Mouse (Mus musculus) adrenal gland (tissue): Measurements from ENCODE around the gene Ethe1.
"Not testable (repeated sequence)": the region's sequence is repeated elsewhere in the genome, so short reads cannot be mapped to it uniquely, and the experiment has no call there.

Experiments
- intact Hi-C: fragments of 180-260 bp; cut with DNase I; formaldehyde crosslinking; loops from one replicate; pipeline ENCODE4 v1.15.1; 2025

The Ethe1 gene

DNA sequence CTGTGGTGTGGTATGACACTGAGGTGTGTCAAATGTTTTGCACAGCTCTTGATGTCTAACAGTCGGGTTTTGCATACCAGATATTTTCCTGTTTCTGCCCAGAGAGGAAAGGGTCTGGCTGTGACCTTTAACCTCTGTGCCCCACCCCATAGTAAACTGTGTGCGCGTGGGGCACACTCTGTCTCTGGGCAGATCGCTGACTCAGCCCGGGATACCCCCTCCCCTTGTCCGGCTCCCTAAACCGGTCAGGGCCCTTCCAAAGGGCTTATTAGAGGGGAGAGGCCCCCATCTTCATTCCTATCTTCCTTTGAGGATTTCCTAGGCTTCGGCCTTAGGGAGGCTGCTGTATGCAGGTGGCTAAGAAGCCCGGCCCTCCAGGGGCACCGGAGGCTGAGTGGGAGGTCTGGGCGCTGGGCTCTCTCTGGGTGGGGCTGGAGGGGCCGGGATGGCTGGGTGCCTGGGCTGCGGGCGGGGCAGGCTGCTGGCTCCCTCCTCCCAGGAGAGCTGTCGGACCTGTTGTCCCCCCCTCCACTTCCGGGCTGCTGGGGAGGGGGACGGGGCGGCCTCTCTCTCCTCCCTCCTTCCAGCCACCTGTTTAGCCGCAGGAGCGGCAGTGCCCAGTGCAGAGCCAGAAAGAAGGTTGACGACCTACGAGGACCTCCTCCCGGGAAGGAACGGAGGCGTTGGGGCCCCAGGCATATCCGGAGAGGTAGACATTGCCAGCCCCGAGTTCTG, 23.0 kb downstream of the Ethe1 start, which contains the start of gene Phldb3:
Phldb3 (plus strand) TSS at position 620 of the 735 bp plus-strand sequence.
- intact Hi-C loops, result no loop called here

DNA sequence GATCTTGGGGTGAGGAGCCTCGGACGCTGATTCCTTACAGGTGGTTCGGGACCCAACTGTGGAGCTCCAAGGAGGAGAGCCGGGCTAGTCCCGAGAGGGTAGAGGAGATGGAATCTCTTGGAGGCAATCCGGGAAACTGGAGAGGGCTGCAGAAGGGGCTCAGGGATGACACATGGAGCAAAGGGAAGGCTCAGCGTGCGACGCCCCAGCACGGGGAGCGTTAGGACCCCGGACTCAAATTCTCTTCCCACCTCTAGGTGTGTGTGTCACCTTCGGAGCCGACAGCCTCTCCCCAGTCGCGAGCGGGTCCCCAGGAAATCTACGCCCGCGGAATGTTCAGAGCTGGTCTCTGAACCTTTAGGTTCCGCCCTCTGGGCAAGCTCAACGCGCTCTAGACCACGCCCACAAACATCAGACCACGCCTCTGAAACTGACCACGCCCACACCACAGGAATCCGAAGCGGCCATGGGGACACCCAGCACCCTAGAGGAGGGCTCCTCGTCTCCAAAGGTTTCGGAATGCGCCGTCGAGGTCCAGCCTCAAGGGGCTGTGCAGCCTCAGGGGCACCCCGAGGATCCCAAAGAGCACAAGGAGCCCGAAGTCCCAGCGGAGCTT, 23.6 kb downstream of the Ethe1 start:
- intact Hi-C loops, result no loop called here

DNA sequence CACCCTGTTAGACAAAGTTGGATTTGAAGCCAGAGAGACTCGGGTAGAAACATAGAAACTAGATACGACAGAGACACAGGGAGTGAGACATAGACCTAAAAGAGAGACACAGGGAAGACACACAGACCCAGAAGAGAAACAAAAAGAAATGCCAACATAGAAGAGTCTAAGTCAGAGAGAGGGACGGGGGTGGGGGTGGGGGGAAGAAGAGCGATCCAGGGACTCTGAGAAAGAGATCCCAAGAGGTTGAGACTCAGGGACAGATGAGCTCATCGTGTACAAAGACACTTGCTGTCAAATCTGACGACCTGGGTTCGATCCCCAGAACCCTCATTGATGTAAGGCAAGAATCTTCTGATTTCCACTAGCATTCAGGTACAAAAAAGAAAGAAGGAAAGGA, 24.4 kb downstream of the Ethe1 start:
- intact Hi-C loops, result no loop called here

DNA sequence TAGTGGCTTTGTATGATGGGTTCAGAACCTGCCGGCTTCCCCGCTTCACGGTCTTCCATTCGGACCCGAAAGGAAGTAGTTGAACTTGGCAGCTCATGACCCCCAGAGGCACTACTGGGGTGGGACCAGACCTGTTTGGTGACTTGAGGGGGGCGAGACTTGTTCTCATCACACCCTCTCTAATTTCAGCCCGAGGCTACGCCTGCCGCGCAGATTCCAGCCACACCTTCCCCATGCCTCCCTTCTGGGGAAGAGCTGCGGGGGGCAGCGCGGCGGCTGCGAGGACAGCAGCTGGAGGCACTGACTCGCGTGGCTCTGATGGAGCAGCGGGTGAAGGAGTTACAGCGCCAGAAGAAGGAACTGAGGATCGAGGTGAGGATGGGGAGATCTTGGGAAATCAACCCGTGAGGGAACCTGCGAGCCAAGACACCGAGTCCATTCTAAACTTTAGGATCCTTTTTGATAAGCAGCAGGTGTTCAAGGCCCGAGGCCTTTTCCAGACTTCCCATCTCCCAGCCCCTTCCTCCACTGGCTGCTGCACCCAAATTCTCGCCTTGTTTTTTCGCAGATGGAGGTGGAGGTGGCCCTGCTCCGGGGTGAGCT, 25.1 kb downstream of the Ethe1 start:
- intact Hi-C loops, result no loop called here

DNA sequence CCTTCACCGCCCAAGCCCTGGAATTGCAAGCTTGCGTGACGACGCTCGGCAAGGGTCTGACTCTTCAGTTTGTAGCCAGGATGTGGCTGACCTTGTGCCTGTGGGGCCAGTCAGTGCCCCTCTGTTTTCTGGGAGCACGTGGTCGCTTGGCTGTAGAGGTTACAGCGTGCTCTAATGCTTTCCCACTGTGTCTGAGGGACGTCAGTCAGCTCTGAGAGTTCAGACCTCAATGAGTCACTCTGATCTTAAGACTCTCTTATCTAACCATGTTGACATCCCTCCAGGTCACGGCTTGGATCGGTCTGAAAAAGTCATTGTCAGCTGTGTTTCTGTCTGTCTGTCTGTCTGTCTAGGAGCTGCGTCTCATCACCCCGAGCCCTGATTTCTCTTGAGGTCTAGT, 27.5 kb downstream of the Ethe1 start:
- intact Hi-C loops, result no loop called here

DNA sequence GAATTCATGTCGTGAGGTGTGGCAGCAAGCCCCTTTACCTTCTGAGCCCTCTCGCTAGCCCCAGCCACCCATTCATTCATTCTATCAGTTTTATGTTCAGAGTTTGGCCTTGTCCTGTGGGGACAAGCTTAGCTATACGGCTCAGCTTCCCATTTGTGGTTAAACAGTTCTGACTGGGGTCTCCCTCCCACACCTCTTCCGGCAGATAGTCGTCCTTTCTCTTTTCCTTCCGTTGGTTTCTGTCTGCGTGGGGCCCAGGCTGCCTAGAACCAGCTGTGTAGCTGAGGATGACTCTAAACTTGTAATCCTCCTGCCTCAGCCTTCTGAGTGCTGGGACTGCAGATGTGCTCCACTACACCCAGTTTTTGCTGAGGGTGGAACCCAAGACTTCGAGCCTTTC, 30.4 kb downstream of the Ethe1 start:
- intact Hi-C loops, result no loop called here

DNA sequence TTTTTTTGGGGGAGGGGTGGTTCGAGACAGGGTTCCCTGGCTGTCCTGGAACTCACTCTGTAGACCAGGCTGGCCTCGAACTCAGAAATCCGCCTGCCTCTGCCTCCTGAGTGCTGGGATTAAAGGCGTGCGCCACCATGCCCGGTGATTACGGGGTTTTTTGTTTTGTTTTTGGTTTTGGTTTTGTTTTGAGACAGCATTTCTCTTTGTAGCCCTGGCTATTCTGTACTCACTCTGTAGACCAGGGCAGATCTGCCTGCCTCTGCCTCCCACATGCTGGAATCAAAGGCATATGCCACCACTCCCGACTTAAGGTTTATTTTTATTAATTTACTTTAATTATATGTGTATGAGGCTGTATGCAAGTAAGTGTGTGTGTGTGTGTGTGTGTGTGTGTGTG, 31.0 kb downstream of the Ethe1 start:
- intact Hi-C loops, result not testable (repeated sequence)

DNA sequence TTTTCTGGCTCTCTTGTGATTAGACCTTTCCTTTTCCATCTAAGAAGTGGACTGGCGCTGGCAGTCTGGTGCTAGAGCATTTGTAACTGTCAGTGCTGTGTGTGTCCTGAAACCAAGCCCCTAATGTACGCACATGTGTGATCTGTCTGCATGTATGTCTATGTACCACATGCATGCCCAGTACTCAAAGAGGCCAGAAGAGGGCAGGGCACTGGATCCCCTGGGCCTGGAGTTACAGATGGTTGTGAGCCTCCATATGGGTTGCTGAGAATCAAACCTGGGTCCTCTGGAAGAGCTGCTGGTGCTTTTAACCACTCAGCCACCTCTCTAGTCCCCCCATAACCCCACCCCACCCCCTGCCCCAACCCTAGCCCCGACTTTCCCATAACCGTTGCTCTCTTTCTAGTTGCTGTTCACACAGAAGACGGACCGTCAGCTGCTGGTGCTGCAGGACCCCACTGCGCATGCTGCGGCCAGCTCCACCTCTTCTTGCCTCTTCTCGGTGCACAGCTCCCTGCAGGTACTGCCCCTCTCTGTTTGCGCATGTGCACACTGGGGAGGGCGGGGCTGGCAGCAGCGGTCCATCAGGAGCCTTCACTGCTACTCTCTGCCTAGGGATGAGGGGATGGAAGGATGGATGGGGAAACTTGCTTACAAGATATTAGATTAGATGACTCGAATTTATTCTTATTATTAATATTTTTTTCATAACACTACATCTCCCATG, 32.5 kb downstream of the Ethe1 start:
- intact Hi-C loops, result no loop called here

DNA sequence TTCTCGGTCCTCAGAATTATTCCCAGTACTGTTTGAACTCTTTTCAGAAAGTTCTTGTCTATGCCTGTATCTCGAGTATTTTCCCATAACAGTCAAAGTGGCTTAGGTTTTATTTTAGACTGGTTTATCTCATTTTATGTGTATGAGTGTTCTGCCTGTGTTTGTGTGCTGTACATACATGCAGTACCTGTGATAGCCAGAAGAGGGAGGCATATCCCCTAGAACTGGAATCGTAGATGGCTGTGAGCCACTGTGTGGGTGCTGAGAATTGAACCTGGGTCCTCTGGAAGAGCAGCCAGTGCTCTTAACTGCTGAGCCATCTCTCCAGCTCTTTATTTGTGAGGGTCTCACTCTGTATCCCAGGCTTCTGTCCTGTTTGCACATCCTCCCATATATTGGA, 33.9 kb downstream of the Ethe1 start:
- intact Hi-C loops, result no loop called here

DNA sequence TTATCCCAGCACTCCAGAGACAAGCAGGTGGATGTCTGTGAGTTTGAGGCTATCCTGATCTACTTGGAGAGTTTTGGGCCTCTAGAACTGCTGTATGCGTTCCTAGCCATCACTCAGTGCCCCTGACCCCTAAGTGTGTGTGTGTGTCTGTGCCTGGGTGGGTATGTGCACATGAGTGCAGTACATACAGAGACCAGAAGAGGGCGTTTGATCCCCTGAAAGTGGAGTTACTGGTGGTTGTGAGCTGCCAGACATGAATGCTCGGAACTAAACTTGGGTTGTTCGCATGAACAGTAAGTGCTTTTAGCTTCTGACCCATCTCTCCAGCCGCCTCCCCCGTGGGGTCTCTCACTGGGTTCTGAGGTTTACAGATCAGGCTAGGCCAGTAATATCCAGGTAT, 35.6 kb downstream of the Ethe1 start:
- intact Hi-C loops, result no loop called here

DNA sequence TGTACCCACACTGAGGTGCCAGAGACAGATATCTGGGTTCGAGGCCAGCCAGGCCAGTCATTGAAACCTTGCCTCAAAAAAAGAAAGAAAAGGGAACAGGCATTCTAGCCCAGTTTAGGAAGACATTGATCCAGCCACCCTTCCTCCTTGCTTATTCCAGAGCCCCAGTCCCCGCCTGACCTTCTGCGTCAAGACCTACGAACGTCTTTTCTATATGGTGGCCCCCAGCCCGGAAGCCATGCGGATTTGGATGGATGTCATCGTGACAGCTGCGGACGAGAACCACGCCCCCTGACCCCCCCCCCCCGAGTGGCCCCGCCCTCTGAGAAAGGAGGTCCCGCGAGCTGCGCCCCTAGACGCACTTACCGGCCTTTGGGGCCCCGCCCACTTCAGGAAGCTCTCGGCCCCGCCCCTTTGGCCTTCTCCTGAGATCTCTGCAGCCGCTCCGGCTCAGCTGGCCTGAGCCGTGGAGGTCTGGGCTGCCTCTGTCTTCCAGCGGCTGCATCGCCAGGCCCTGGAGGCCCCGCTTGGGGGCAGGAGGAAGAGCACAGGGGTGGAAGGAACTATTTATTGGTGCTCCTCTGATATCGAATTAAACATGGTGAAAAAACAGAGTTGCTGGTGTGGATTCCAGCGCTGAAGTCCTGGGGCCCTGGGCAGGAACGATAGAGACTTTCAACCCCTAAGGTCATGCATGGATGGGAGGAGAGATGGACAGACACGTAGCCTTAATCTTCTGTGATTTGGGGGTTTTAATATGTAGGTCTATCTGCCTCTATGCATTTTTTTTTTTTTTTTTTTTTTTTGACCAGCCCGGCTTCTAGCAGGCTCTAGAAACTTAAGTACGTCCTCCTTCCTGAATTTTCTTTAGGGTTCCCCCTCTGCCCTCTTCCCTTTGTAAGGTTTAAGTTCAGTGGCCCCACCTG, 41.6 kb downstream of the Ethe1 start:
- intact Hi-C loops, result no loop called here

DNA sequence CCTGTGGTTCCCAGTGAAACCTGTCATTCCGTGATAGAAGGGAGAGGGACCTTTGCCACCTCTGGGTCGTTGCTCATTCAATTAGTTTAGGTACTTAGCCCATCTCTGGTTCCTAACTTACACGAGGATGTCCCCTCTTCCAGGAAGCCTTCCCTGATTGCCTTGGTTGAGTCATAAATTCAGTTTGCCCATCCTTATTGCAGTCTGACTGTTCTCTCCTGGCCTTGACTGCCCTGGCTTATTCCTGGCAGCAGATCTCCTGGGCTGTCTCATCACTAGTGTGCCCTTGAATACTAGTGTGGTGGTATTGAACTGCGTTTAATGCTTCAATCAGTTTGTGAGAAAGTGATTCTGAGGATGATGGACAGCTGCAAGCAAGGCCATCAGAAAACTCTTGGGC, 42.3 kb downstream of the Ethe1 start:
- intact Hi-C loops, result no loop called here

DNA sequence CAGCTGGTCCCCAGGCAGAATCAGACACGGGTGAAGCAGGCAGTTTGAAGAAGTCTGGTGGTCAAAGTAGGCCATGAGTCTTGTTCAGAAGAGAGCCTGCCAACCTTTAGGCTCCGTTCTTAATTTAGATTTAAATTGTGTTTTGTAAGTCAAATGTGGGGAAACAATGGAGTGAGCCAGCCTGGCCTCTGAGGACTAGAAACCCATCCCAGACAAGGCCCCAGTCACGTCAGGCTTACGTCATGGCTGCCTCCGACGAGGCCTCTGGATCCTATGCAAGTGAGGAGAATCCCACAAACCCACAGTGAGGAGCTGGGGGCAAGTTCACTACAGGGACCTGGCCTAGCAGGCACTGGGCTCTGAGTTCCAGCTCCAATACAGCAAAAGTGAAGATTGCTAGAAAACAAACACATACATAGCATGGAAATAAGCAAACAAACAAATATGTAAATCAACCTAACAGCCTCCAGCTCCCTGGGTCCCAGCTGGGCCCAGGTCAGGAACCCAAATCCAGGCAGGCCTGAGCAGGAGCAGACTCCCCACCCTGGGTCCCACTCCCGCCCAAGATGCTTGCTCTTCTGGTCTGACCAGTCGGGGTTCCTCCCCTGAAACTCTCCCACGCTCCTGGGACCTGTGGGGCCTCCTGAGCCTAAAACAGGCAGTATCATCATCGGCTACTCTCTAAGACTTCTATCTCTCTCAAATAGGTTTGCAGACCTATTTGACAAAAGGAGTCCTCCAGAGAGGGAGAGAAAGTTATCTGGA, 43.0 kb downstream of the Ethe1 start:
- intact Hi-C loops, result no loop called here

DNA sequence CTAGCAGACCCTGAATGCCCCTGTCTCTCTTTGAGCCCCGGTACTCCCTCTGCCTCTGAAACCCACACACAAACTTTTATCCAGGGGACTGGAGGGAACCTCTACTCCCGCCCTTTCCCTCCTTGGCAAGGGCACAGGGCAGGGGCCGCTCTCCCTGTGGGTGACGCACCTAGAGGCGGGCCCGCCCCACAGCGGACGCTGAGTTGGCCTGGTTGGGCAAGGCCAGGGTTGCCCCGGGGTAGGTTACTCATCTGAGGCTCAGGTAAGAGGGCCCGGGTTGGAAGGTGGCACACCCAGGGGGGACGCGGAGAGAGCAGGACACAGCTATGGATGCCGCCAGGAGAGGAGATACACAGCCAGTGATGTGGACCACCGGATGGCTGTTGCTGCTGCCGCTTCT, 48.9 kb downstream of the Ethe1 start, which contains the start of gene Lypd3:
Lypd3 (plus strand) TSS at position 287 of the 400 bp plus-strand sequence.
- intact Hi-C loops, result no loop called here

DNA sequence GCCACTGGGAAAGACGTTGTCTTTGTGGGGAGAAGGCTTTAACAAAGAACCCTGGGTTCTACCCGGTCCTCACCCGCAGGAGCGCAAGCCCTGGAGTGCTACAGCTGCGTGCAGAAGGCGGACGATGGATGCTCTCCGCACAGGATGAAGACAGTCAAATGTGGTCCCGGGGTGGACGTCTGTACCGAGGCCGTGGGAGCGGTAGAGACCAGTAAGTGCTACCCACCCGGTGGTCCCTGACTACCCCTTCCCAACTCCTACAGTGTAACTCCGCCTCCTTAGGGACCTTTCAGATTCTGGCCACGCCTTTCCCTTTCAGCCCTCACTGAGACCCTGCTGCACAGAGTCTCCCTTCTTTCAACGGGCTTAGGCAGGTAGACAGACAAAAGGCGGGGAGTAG, 49.7 kb downstream of the Ethe1 start:
- intact Hi-C loops, result no loop called here

DNA sequence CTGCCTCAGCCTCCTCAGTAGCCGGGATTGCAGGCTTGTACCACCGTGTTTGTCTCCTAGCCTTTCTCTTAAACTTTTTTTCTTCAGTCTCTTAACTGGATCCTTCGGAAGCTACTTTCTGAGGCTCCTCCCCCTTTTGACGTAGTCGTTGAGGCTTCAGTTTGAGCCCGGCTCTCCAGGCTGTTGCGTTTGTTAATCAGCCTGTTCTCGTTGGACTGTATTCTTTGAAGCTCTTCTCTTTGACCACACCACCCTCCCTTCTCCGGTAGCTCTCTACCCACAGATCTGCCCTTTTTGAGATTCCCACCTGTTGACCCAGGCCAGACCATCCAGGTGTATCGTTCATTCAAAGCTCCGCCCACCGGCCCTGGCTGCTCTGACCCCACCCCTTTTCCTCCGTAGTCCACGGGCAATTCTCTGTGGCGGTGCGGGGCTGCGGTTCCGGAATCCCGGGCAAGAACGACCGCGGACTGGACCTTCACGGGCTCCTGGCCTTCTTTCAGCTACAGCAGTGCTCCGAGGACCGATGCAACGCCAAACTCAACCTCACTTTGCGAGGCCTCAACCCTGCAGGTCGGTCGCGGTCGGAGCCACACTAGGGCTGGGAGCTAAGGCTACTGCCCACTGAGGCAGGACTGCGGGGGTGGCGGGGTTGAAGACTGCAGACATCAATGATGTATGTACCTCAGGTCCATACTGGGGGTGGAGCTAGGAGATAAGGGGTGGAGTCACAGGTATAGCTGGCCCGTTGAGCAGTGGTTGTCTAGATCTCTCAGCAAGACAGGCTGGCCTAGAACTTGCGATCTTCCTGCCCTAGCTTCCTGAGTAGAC, 50.9 kb downstream of the Ethe1 start:
- intact Hi-C loops, result no loop called here

DNA sequence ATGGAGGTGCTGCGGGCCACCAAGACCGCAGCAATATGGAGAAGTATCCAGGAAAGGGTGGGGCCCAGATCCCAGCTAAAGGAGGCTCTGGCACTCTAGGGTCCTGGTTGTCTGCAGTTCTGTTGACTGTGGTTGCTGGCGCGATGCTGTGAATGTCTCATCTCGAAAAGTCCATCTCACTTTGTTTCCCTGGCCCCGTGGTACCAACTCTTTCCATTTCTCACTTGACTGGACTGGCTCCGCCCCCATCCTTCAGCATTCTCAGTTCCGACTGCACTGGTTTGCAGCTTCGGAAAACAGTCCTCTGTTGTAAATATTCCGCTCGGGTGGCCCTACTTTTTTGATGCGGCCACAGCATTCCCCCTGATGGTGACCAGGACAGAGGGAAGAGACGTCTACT, 53.1 kb downstream of the Ethe1 start:
- intact Hi-C loops, result no loop called here

DNA sequence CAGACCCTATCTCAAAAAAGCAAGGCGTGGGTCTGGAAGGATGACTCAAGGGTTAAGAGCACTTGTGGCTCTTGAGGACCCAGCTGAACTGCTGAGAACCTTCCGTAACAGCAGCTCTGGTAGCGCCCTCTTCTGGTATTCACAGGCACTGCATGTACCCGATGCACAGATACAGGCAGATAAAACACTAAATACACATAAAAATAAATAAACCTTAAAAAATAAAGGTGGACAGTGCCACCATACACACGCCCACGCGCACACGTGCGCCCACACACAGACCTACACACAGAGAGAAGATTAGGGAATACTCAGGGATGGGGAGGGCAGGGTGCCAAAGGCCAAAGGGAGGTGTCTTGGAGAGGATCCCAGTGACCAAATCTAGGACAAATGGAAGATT, 55.1 kb downstream of the Ethe1 start:
- intact Hi-C loops, result no loop called here

DNA sequence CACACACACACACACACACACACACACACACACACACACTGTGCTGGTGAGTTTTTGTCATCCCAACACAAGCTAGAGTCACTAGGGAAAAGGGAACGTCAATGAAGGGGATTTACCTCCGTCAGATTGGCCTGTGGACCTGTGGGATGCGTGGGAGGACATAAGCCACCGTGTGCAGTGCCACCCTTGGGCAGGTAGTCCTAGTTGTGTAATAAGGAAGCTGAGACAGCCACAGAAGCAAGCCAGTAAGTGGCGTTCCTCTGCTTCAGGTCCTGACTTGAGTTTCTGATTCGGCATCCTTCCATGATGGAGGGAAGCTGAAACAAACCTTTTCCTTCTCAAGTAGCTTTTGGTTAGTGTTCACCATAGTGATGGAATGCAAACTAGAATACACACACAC, 57.1 kb downstream of the Ethe1 start:
- intact Hi-C loops, result no loop called here
